Mouse (Mus musculus) spleen, adult 2 months (tissue): ENCODE measurements around the gene Lefty1.

Experiments used
- CTCF ChIP-seq: fragments of 200-500 bp; IDR thresholded peaks from 2 replicates; pipeline ENCODE4 v1.5.1; 2011; ENCODE audit warnings: mild to moderate bottlenecking, inconsistent platforms; ENCODE audit not compliant: insufficient read depth, insufficient read length, insufficient replicate concordance; ENCODE audit errors: extremely low read depth
- POLR2A ChIP-seq: fragments of 200-500 bp; IDR thresholded peaks from 2 replicates; pipeline ENCODE4 v1.6.1; 2011; ENCODE audit warnings: low read depth, low read length, inconsistent platforms

DNA sequence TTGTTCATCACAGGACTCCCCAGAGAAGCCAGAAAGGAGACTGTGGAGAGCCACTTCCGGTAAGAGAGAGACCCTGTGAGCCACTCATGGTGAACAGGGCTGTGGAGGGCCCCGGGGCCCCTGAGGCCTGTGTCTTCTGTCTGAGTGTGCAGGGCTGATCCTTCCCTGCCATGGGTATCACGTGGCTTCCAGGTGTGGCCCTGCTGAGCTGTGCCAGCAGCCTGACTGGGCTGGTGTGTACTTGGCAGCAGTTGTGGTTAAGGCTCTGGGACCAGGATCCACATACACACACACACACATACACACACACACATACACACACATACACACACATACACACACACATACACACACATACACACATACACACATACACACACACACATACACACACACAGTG lies 23.2 kb downstream of the Lefty1 start:
- TF ChIP-seq CTCF, result no peak
- TF ChIP-seq POLR2A, result no peak
